Mouse (Mus musculus) WW6 (cell line): Measurements from ENCODE around the gene Serp1.

Experiments used
- DNase-seq: peaks from one replicate; pipeline ENCODE4 v3.0.0-alpha.2; 2013; ENCODE audit warnings: low read depth, low spot score

Serp1 gene

GRCm38 (mm10) chr3:58525652-58526407 lies at the start of gene Serp1, which contains the start of gene Eif2a:
TSS of gene Serp1 (minus strand) at chr3:58525892.
TSS of gene Eif2a (plus strand) at chr3:58525821.
- DNase-seq: peak; percentile 92

DNA sequence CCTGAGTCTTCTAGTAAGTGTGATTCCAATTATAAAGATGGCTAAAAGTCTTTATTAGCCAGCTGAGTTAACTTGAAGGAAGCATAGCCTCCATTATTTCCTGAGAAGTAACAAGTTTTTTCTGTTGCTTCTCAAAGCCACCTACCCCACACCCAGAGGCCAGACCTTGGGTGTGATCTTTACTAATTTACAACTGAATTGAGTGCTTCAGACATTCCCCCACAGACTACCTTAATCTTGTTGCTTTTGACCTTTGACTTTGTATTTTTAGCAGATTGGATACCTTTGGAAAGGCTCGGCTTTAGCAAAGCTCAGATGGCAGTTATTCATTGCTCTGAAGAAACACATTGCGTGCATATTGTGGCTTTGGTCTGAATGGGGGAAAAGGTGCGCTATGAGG lies 45.1 kb upstream of the Serp1 start:
- no peak for DNase-seq

DNA sequence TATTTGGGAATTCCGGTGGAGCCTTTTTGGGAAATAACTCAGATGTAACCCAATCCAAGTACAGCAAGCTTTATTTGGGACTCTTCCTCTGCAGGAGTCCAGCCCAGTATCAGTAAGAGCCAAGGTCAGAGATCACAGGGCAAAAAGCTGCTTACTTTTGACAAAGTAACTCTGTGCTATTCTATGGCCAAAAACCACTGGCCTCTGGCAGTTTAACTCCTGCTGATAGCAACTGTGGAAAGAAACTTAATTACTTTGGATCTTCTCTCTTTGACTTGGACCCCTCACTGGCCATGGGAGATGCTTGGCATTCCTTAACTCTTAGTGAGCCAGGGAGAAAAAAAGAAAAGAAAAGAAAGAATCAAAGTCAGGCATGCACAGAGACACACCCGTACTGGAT lies 35.7 kb upstream of the Serp1 start:
- no peak for DNase-seq

DNA sequence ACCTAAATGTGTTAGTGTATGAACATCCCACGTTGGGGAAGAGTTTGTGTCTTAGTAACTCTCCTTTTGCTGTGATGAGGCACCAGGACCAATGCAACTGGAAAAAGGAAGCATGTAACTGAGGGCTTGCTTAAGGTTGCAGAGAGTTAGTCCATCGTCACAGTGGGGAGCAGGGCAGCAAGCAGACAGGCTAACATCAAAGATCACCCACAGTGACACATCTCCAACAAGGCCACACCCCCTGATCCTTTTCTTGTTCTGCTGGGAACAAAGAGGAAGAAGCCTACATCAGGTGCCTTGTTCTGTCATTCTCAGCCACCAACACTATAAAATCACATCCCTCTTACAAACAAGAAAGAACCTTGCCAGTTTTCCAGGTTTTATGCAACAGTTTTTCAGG lies 34.2 kb upstream of the Serp1 start:
- DNase-seq: no peak

DNA sequence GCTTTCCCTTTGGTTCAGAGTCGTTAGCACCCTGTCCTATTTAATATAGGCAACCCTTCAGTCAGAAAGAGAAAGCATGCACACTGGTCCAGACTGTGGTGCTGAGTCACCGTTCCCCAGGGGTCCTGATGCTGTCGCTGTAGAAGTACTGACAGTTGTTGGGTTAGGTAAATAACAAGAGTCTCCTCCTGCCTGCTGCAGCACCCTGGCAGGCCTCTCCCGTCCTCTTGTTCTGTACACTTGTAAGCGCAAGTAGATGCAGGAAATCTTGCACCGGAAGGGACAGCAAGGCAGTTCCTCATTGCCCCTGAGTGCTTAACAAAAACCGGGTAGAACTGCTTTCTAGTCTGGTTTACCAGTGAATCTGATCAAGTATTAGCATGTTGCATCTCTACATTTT lies 31.0 kb upstream of the Serp1 start:
- no peak for DNase-seq

DNA sequence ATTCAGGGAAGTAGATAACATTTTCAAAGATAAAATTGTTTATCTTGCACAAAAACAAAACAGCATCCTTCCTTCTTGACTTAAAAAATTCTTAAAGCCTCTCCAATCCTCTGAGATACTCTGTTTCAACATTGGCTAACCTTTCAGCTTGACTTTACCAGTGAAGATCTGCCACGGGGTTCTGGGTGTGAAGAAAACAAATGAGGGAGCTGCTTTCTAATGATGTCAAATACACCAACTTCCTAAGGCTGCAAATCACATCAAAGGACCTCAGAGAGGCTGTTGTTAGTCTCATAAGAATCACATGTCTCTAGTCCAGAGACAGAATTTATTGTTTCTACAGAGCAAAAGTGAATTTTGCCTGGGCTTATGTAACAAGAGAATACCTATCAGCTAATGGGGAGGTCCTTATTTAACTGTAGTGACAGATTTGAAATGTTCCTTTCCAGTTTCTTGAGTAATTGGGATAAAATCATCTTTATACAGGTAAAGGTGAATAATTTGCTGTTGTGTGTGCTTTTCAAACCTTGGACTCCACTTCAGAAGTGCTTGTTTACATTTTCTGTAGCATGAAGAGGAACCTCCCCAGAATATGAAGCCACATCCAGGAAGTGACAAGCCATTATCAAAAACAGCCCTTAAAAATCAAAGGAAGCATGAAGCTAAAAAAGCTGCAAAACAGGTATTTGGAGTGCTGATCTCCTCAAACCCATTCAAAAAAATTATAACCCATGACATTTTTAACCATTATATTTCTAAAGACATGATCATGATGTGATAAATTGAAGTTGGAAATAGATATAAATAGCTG lies 26.5 kb upstream of the Serp1 start:
- no peak for DNase-seq

- DNase-seq: no peak
Measured at GRCm38 (mm10) chr3:58536573-58536972, 10.9 kb upstream of the Serp1 start.

DNA sequence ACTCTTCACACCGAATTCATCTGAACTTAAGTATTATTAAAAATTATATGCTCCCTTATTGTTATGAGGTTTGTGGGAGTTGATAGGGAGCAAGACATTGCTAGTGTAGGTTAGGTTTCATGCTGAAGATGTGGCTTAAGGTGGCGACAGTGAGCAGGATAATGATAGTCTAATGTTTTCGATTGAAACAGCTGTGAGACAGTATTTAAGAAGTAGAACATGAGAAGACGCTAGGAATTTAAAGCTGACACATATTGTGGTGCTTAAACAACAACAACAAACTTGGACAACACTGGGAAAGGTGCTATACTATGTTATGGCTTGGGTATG lies 681 bp upstream of the Serp1 start:
- no peak for DNase-seq

- DNase-seq: no peak
Measured at GRCm38 (mm10) chr3:58525166-58525565, 526 bp downstream of the Serp1 start.

GRCm38 (mm10) chr3:58524246-58524645 lies 1.4 kb downstream of the Serp1 start:
- no peak for DNase-seq

GRCm38 (mm10) chr3:58523386-58523785 lies 2.3 kb downstream of the Serp1 start:
- DNase-seq: no peak

- DNase-seq: no peak
Measured at GRCm38 (mm10) chr3:58521361-58521760, 4.3 kb downstream of the Serp1 start.

DNA sequence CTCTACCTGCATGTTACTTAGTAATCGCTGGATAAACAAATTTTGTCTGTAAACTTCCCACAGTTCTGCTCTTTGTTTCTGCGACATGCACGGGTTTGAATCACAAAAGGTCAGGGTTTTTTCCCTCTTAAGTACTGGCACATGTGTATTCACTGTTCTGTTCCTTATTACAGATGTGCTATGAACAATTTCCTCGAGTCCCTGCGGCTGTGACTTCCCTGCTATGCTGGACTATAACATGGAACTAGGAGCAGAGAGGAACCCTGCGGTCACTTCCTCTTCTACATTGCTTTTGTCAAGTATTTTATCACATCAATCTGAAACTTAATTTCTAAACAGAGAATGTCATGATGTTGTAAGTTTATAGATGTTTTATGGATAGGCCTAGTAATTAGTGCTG lies 5.4 kb downstream of the Serp1 start:
- no peak for DNase-seq

DNA sequence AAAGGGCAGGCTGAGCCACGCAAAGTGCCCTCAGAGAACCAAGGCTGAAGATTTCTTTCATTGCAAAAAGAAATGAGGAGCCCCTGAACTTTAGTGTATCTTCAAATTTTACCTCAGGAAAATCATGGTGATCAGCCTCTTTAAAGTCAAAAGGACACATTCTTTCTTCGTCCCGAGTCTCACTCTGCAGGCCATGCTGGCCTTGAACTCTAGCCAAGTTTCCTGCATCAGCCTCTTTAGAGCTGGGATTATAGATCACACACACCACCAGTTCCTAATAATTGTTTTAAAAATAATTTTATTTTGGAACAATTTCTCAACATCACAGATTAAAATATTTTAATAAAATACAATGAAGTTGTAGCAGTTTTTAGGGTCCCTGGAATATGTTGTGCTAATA lies 6.2 kb downstream of the Serp1 start:
- no peak for DNase-seq

DNA sequence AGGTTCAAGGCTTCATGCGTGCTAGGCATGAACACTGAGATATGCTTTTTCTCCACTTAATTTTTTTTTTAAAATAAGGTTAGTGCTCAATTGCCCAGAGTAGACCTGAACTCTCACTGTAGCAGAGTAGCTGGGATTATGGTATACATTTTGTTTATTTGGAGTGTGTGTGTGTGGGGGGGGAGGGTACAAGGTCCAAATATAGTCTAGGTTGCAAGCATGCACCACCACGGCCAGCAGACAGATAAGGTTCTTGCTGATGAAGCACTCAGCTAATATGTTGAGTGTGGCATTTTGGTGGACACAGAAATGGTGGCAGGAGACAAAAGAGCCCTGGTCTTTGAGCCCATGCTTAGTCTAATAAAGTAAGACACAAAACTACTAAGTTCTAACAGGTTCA lies 6.7 kb downstream of the Serp1 start:
- DNase-seq: no peak

GRCm38 (mm10) chr3:58517800-58518199 lies 7.9 kb downstream of the Serp1 start:
- no peak for DNase-seq

GRCm38 (mm10) chr3:58517258-58517657 lies 8.4 kb downstream of the Serp1 start:
- no peak for DNase-seq

DNA sequence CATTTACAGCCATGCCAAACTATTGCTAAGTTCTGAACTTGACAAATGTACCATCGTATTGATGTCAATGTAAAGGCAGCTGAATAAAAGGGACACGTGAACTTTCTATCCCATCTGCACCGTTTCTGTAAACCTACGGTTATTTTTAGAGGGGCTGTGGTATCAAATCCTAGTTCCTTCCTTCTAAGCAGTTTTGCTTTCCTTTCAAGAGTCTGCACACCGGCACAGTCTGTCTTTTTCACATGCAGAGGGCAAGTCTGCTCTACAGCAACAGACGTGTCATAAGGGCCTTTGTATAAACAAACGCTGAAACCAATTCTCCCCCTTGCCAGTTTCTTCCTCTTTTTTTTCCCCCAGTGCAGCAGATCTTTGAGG lies 9.1 kb downstream of the Serp1 start:
- DNase-seq: no peak

GRCm38 (mm10) chr3:58515947-58516601 lies 9.6 kb downstream of the Serp1 start:
- DNase-seq: no peak

GRCm38 (mm10) chr3:58513483-58513882 lies 12.2 kb downstream of the Serp1 start:
- DNase-seq: no peak

GRCm38 (mm10) chr3:58512740-58513139 lies 13.0 kb downstream of the Serp1 start:
- DNase-seq: no peak

DNA sequence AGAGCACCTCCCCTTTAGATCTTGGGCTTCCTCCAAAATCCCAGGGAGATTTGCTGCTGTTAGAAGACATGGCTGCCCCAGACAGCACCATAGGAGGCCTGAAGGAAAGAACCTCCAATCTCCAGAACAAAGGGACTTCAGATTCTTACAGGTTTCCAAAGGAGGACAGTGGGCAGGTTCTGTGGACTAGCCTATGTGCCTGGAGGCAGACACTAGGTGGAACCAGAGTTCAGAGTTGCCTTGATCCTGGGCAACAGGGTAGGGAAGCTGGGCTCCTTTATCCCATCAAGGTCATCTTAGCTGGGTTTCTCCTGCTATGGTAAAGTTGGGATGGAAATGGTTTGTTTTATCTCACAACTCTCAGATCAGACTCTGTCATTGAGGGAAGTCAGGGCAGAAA lies 14.1 kb downstream of the Serp1 start:
- no peak for DNase-seq
